Mouse (Mus musculus) cerebellum, adult 9-11 months (tissue): ENCODE measurements around the gene Ccr8.

Source experiments
- DNase-seq: peaks from one replicate; pipeline ENCODE4 v3.0.0; 2022

Ccr8 gene

GRCm38 (mm10) chr9:120091696-120092238 is at the start of gene Ccr8:
Gene Ccr8, plus strand, starts transcription at chr9:120092114.
- DNase-seq, result no peak

- no peak for DNase-seq
These were observed 48.8 kb upstream of the Ccr8 start for GRCm38 (mm10) chr9:120043115-120043514.

DNA sequence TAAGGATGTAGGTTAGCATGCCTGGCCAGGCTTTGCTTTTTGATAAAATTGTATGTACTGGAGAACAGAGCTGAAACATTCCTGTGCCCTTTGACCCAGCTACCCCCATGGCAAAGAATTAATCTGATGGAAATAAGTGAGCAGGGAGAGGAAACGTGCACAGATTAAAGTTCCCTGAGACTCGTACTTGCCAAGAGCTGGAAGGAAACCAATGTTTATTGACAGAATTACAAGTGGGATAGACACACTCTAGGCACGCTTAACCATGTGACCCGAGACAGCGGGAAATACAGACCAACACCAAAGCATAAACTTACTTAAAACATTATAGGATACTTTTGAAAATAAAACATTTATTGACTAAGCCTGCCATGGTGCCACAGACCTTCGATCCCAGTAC is 43.4 kb upstream of the Ccr8 start:
- DNase-seq, result no peak

DNA sequence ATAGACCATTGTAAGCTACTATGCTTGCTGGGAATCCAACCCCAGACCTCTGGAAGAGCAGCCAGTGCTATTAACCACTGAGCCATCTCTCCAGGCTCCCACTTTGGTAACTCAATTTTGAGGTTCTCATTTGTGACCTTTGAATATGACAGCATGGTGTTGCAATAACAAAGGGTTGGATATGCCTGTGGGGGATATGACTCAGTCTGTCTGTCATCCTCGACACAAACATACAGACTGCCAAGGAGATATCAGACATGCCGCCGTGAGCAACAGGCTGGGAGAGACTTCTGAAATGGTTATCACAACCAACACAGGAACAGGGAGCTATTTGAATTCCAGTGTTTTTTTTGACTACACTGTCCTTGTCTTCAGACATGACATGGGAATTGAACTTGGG is 42.5 kb upstream of the Ccr8 start:
- DNase-seq, result no peak

- peak; percentile 22 for DNase-seq
These were observed 37.2 kb upstream of the Ccr8 start for GRCm38 (mm10) chr9:120054545-120055277.

- no peak for DNase-seq
These were observed 35.7 kb upstream of the Ccr8 start for GRCm38 (mm10) chr9:120056201-120056600.

GRCm38 (mm10) chr9:120058730-120059129 is 33.2 kb upstream of the Ccr8 start:
- no peak for DNase-seq

- no peak for DNase-seq
These were observed 27.6 kb upstream of the Ccr8 start for GRCm38 (mm10) chr9:120064317-120064716.

GRCm38 (mm10) chr9:120067609-120068008 is 24.3 kb upstream of the Ccr8 start:
- DNase-seq, result no peak

DNA sequence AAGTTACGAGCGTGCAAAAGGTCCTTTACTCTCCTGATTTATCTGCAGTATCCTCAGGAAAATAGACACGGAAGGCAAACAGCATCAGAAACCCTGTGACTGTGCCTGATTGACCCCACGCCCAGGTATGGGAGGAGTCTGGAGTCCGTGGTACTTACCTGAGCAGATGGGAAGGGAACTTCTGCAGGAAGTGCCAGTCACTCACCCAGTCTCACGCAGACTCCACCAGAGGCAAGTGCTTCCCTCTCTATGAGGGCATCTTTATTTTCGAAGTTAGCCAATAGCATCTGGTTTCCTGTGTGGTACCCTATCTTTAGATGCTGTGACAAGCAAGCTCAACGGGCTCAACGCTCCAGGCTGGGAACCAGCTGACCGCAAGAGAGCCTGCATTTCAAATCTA is 23.9 kb upstream of the Ccr8 start:
- no peak for DNase-seq

GRCm38 (mm10) chr9:120069779-120070178 is 22.1 kb upstream of the Ccr8 start, which contains the start of gene Cx3cr1:
Gene Cx3cr1, minus strand, starts transcription at chr9:120069879.
- DNase-seq, result no peak

GRCm38 (mm10) chr9:120071251-120071650 is 20.7 kb upstream of the Ccr8 start:
- no peak for DNase-seq

DNA sequence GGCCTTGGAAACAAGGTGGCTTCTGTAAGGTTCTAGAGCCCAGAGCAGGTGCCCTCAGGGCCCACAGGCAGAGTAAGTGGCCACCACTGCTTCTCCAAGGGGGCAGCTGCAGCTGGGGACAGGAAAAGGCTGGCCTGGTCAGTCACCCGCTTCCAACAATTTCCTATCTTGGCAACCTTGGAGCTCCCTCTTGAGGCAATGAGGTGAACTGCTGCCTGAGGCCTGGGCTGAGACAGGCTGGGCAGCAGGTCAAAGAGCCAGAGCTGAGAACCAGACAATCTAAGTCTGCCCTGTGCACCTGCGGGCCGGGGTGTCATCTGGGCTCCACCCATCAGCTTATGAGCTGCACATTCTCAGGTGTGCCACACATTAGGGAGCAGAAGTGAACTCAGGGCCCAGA is 18.7 kb upstream of the Ccr8 start:
- peak; percentile 69 for DNase-seq

DNA sequence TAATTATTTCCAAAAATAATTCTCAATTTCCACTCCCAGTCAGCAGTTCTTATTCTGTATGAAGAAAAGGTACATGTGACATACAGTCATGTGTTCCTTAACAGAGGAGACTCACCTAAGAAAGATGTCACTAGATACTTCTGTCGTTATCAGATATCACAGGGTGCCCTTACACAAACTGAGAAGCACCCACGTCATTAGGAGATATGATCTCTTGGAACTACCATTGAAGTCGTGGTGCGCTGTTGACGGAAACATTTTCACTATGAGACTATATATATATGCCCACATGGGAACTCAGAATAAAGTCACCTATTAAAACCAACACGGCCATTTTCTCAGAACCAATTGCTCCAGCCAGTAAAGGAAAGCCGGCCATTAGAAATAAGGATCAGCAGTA is 17.4 kb upstream of the Ccr8 start:
- DNase-seq, result no peak

- no peak for DNase-seq
These were observed 13.7 kb upstream of the Ccr8 start for GRCm38 (mm10) chr9:120078241-120078640.

DNA sequence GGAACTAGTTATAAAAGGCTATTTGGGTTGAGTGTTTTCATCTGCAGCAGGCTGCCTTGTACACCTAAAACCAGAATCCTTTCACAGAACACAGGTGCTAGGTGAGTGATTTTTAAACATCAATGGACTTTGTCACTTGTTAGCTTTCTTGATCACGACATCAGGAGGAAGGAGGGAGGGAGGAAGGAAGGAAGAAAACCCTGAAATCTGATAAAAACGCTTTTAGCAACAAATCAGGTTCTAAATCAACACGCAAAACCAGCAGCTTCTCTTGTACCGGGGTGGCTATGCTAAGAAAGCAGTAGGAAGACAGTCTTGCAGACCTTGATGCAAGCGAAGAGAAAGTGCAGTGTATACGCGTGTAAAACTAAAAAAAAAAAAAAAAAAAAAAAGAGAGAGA is 12.0 kb upstream of the Ccr8 start:
- DNase-seq, result no peak

GRCm38 (mm10) chr9:120080546-120081108 is 11.3 kb upstream of the Ccr8 start:
- no peak for DNase-seq

- DNase-seq, result no peak
These were observed 10.7 kb upstream of the Ccr8 start for GRCm38 (mm10) chr9:120081247-120081646.

GRCm38 (mm10) chr9:120081967-120082366 is 9.9 kb upstream of the Ccr8 start:
- DNase-seq, result no peak

- no peak for DNase-seq
These were observed 9.2 kb upstream of the Ccr8 start for GRCm38 (mm10) chr9:120082691-120083090.

DNA sequence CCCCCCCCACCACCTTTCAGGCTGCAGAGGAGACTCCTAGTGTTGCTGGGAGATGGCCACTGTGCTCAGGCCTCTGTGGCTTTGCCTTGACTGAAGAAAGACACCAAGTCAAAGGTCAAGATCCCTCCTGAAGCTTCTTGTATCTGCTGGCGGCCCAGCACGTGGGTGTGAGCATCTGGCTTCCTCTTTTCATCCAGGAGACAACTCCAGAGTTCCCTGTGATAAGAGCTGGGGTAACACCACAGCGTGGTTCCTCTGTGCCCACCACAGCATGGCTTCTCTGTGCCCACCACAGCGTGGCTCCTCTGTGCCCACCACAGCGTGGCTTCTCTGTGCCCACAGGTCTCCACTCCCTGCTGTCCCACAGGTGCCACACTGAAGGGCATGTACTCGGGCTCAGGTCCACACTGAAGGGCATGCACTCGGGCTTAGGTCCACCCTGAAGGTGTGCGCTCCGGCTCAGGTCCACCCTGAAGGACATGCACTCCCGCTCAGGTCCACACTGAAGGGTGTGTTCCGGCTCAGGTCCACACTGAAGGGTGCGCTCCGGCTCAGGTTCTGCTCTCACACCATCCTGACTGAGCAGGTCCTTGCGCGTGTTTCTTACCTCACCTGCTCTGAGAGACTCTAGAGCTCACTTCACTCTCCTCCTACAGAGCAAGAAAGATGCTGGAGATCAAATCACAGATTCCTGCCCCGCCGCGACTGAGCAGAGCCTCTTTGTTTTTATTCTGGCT is 8.6 kb upstream of the Ccr8 start:
- DNase-seq, result no peak

- DNase-seq, result no peak
These were observed 7.5 kb upstream of the Ccr8 start for GRCm38 (mm10) chr9:120084406-120084805.

DNA sequence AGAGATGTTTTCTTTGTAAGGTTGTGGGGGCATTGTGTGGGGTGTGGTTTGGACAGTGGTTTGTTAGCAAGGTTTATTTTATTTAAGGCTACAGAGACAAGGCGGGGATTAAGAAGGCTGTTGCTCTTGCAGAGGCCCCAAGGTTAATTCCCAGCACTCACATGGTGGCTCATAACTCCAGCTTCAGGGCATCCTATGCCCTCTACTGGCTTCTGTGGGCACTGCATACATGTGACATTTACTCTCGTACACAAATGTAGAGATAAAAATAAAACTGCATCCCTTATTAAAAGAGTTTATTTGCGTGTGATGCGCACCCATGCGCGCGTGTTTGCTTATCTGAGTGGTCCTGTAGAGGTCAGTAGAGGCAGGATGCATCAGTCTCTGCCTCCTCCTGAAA is 2.8 kb upstream of the Ccr8 start:
- no peak for DNase-seq

- DNase-seq, result no peak
These were observed 828 bp upstream of the Ccr8 start for GRCm38 (mm10) chr9:120091086-120091485.
